Mouse (Mus musculus): ENCODE measurements around the gene Lipa.
A peak's percentile ranks its signal among the peaks of the same experiment; 100 is the strongest.

Gene Lipa

DNA sequence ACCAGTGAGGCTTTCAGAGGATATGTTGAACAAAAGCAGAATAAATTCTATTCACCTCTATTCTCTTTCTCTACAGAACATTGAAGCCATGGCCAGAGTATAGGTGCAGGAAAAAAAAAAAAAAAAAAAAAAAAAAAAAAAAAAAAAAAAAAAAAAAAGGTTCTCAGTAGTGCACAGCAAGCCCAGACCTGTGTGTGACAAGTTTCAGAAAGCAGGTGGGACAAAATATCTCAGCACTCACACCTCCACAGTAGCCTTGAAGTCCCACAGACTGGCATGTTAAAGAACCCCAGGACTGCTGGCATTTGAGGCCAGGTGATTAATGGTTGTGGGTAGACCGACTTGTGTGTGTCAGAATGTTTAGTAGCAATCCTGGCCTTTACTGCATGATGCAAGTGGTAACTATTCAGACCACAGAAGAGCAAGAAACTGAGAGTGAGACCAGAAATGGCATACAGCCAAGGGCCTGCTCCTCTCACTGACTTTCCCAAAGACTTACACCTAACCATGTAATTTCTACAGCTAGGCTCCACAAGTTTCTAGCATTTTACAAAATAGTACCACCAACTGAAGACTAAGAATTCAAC lies 76.4 kb downstream of the Lipa start:
- DNase-seq = no peak

DNA sequence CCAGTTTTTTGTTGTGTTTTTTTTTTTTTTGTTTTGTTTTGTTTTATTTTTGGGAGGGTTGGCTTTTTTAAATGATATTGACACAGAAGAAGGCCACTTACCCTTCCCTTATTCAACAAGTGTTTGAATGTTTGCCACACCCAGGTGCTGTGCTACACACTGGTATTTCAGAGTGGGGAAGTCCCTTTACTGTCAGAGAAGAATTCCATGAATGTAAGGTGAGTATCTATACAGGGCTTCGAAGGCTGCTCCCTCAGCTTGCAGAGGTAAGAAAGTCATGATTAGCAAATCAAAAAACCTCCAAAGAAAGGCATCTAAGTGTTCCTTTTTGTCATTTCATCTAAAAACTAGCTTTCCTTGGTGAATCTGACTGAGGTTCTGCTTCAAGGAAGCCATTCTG lies 78.4 kb downstream of the Lipa start:
- DNase-seq = no peak

DNA sequence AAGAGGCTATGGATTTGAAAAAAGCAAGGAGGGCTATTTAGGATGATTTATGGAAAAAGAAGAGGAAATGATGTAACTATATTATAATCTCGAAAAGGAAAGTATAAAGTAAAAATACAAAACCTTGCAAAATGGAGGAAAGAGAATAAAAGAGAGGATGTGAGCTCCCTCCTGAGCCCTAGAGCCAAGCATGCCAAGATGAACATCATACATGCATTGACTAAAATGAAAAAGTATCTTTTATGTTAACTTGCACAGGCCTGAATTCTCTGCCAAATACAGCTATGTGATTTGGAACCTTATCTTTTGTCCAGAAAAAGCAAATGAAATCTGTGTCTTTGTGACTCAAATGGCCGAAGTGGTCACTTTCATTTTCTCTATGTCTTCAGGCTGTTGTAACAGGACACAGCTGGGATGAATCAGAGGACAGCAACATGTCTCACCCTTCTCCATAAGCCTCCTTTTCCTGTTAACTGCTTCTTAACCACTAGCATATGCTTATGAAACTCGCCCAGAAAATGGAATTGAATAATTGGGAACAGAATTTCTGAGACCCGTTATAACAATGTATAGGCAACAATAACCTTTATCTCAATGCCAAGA lies 81.8 kb downstream of the Lipa start:
- peak in 1 of 2 experiments; percentile 22 for DNase-seq

DNA sequence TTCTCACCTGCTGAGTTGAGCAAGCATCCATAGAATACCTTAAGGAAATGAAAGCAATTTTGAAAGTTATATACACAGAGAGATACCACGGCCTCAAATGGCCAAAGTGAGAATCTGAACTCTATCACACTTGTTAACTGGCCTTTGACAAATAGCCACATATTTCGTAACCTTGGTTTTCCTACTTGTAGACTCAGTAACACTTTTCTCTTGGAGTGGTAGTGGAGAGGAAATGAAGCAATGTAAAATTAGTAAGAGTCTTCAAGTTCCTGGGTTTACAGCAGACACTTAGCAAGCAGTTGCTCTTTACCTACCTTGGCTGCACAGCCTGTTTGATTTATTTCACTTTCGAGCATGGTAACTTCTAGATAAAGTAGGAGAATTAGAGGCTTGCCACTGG lies 82.5 kb downstream of the Lipa start:
- DNase-seq = no peak

Measured in lung, postnatal 4 days (tissue).